Mouse (Mus musculus): ENCODE results near the gene Smox. TPM values are rescaled to one million over a fixed set of nuclear protein-coding genes. Genes with fewer than 3 reads are reported as not detected.
A peak's percentile ranks its signal among the peaks of the same experiment; 100 is the strongest.

Gene Smox
- polyA plus RNA-seq, 2 experiments: 70.4 to 75.0 TPM

DNA sequence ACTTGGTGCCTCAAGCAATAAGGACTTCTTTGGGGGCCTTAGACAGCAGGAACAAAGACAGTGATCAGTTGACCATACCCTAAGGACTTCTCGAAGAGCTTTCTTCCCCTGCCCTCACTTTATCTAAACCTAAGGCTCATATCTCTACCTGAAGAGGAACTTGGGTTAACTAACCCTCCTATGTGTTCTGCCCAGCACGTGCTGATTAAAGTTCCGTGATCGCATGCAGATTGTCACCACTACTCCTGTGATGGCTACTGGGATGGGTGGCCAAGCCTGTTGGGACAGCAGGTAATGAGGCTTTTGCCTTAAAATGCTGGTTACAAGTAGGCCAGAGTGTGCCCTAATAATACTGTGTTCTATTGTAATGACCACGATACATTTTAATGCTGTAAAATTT lies 43.9 kb downstream of the Smox start:
- 48% methylated on average over 5 of the region's 5 CpGs for WGBS (ENCODE audit: insufficient replicate concordance)
- DNase-seq (ENCODE audit: low read depth in 3 of 3, low spot score in 3 of 3): no peak
- no peak overlapping the region for H3K27ac ChIP-seq
- H3K9me3 ChIP-seq (ENCODE audit: control insufficient read depth, low read length): no peaks in the 10 kb centered on the region
- no peaks in the 10 kb centered on the region for H3K36me3 ChIP-seq (replicated peaks; ENCODE audit: control insufficient read depth, insufficient read depth, low read depth)
- H3K4me1 ChIP-seq (replicated peaks; ENCODE audit: control insufficient read depth in 2 of 2, insufficient read depth in 2 of 2, low read length in 1 of 2): no peaks in the 10 kb centered on the region; a peak in 1 of 4 replicates
- no peak for TF ChIP-seq CTCF (IDR thresholded peaks at IDR 0.05; ENCODE audit: low read depth)
- no peak for TF ChIP-seq EP300 (IDR thresholded peaks at IDR 0.05; ENCODE audit: low read depth)
- H3K4me2 ChIP-seq (ENCODE audit: low read depth): no peak overlapping the region
- H3K9ac ChIP-seq (replicated peaks): no peak overlapping the region
- H3K27me3 ChIP-seq (ENCODE audit: control insufficient read depth, insufficient read depth, low read length): no peaks in the 10 kb centered on the region; the same call in 1 of the 2 replicates
- ATAC-seq (ENCODE audit: insufficient read depth): no peak
- H3K4me3 ChIP-seq (ENCODE audit: insufficient read depth in 1 of 2, low read depth in 2 of 2, low read length in 2 of 2): no peak overlapping the region

DNA sequence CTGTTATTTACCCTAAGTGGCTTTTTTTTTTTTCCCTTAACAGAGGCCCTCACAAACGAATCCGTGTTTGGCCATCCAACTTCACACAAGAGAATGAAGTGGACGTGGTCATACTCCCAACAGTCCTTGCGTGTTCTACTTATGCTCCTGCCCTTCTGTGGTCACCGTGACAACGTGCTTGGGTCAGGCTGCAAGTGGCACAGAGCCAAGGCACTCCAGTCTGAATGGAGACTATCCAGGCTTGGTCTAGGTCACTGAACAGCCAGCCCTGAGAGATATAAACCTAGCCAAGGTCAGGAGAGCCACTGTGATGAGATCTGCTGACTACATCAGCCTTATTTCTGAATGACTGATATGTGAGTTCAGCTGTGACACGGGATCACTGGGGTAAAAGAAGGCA lies 47.0 kb downstream of the Smox start:
- no peak overlapping the region for H3K4me3 ChIP-seq (ENCODE audit: insufficient read depth in 1 of 2, low read depth in 2 of 2, low read length in 2 of 2)
- no peaks in the 10 kb centered on the region for H3K9me3 ChIP-seq (ENCODE audit: control insufficient read depth, low read length)
- H3K4me2 ChIP-seq (ENCODE audit: low read depth): no peak overlapping the region
- no peak for DNase-seq (ENCODE audit: low read depth in 3 of 3, low spot score in 3 of 3)
- H3K27me3 ChIP-seq (ENCODE audit: control insufficient read depth, insufficient read depth, low read length): no peaks in the 10 kb centered on the region; the same call in 1 of the 2 replicates
- no peak overlapping the region for H3K27ac ChIP-seq
- TF ChIP-seq EP300 (IDR thresholded peaks at IDR 0.05; ENCODE audit: low read depth): no peak
- 65% methylated on average over 7 of the region's 7 CpGs for WGBS (ENCODE audit: insufficient replicate concordance)
- H3K36me3 ChIP-seq (replicated peaks; ENCODE audit: control insufficient read depth, insufficient read depth, low read depth): no peaks in the 10 kb centered on the region
- H3K9ac ChIP-seq (replicated peaks): no peak overlapping the region
- no peak for ATAC-seq (ENCODE audit: insufficient read depth)
- no peaks in the 10 kb centered on the region for H3K4me1 ChIP-seq (replicated peaks; ENCODE audit: control insufficient read depth in 2 of 2, insufficient read depth in 2 of 2, low read length in 1 of 2)

DNA sequence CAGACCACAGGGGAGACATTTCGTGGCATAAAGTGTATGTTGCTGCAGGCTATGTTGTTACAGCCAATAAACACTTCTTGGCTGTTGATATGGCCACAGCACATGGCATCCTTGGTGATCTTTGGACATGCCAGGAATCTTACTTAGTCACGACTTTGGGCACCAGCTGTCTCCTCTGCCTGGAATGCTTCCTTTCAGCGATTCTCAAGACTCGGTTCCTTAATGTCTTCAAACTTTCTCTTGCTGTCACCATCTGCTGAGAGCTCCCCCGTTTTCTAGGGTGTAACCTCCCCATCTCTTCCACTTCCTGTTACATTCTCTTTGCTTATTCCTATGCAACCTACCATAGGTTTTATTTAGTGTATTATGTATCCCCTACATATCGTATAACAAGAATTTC lies 48.5 kb downstream of the Smox start:
- no peaks in the 10 kb centered on the region for H3K4me1 ChIP-seq (replicated peaks; ENCODE audit: control insufficient read depth in 2 of 2, insufficient read depth in 2 of 2, low read length in 1 of 2)
- no peaks in the 10 kb centered on the region; the same call in 1 of the 2 replicates for H3K27me3 ChIP-seq (ENCODE audit: control insufficient read depth, insufficient read depth, low read length)
- ATAC-seq (ENCODE audit: insufficient read depth) (no peak), DNase-seq (ENCODE audit: low read depth in 3 of 3, low spot score in 3 of 3) (no peak)
- no peak for TF ChIP-seq CTCF (IDR thresholded peaks at IDR 0.05; ENCODE audit: low read depth)
- TF ChIP-seq EP300 (IDR thresholded peaks at IDR 0.05; ENCODE audit: low read depth): no peak
- no peak overlapping the region for H3K4me2 ChIP-seq (ENCODE audit: low read depth)
- H3K9ac ChIP-seq (replicated peaks): no peak overlapping the region
- no peaks in the 10 kb centered on the region for H3K36me3 ChIP-seq (replicated peaks; ENCODE audit: control insufficient read depth, insufficient read depth, low read depth)
- 57% methylated on average over 6 of the region's 6 CpGs for WGBS (ENCODE audit: insufficient replicate concordance)
- no peaks in the 10 kb centered on the region for H3K9me3 ChIP-seq (ENCODE audit: control insufficient read depth, low read length)
- no peak overlapping the region for H3K4me3 ChIP-seq (ENCODE audit: insufficient read depth in 1 of 2, low read depth in 2 of 2, low read length in 2 of 2)
- H3K27ac ChIP-seq: no peak overlapping the region

DNA sequence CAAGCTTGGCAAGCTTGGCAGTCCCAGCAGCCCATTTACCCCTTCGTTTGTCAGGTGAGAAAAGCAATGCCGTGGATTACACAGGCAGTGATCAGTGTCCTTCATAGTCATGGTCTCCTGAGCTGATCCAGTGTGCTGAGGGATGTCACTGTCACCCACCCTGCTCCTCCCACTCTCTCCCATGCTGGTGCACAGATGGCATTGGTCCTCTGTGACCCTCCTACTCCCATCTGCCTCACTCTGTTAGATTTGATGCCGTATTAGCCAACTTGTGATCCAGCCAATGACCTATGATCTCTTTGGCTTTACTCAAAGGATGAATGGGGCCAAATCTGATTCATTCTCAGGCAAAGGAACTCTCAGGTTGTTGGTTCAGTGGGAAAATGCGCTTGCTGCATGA lies 50.4 kb downstream of the Smox start:
- Histone ChIP-seq H3K27me3 (ENCODE audit: control insufficient read depth, insufficient read depth, low read length) (peaks cover 15% of the 10 kb centered on the region), H3K4me2 (ENCODE audit: low read depth) (no peak overlapping the region), H3K27ac (no peak overlapping the region), H3K4me3 (ENCODE audit: insufficient read depth in 1 of 2, low read depth in 2 of 2, low read length in 2 of 2) (no peak overlapping the region), H3K36me3 (replicated peaks; ENCODE audit: control insufficient read depth, insufficient read depth, low read depth) (no peaks in the 10 kb centered on the region), H3K9ac (replicated peaks) (no peak overlapping the region), H3K4me1 (replicated peaks; ENCODE audit: control insufficient read depth in 2 of 2, insufficient read depth in 2 of 2, low read length in 1 of 2) (0 out of 4 replicates have a peak, but pooled peaks cover 0 to 2% of the 10 kb centered on the region in 2 experiments), H3K9me3 (ENCODE audit: control insufficient read depth, low read length) (no peaks in the 10 kb centered on the region)
- no peak for TF ChIP-seq EP300 (IDR thresholded peaks at IDR 0.05; ENCODE audit: low read depth)
- 58% methylated on average over 4 of the region's 4 CpGs for WGBS (ENCODE audit: insufficient replicate concordance)
- no peak for DNase-seq (ENCODE audit: low read depth in 3 of 3, low spot score in 3 of 3)
- ATAC-seq (ENCODE audit: insufficient read depth): no peak

DNA sequence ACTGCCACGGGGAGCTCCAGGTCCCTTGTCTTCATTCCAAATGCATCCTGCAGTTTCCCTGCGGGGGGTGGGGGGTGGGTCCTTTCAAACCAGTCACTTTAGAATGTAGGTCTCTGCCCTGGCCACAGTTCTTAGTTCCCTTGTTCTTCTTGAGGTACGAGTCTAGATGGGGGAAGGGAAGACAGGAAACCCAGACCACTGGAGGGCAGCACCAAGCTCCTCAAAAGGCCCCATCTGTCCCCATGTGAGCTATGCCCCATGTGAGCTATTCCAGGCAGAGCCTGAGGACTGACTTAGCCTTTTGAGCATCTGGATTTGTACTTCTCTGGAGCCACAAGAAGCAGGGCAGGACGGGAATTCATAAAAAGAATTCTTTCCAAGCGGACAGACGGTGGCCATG lies 51.2 kb downstream of the Smox start:
- WGBS (ENCODE audit: insufficient replicate concordance): 26% methylated on average over 6 of the region's 6 CpGs
- peak; percentile 35 for TF ChIP-seq CTCF (IDR thresholded peaks at IDR 0.05; ENCODE audit: low read depth)
- TF ChIP-seq EP300 (IDR thresholded peaks at IDR 0.05; ENCODE audit: low read depth): no peak
- Histone ChIP-seq H3K4me3 (ENCODE audit: insufficient read depth in 1 of 2, low read depth in 2 of 2, low read length in 2 of 2) (no peak overlapping the region), H3K4me1 (replicated peaks; ENCODE audit: control insufficient read depth in 2 of 2, insufficient read depth in 2 of 2, low read length in 1 of 2) (0 out of 4 replicates have a peak, but pooled peaks cover 0 to 2% of the 10 kb centered on the region in 2 experiments), H3K27me3 (ENCODE audit: control insufficient read depth, insufficient read depth, low read length) (peaks cover 23% of the 10 kb centered on the region), H3K27ac (no peak overlapping the region), H3K4me2 (ENCODE audit: low read depth) (no peak overlapping the region), H3K36me3 (replicated peaks; ENCODE audit: control insufficient read depth, insufficient read depth, low read depth) (no peaks in the 10 kb centered on the region), H3K9ac (replicated peaks) (no peak overlapping the region), H3K9me3 (ENCODE audit: control insufficient read depth, low read length) (no peaks in the 10 kb centered on the region)
- DNase-seq (ENCODE audit: low read depth in 3 of 3, low spot score in 3 of 3) (no peak), ATAC-seq (ENCODE audit: insufficient read depth) (no peak)

All from liver, embryonic 14.5 days (tissue).